Mouse (Mus musculus) bone marrow, adult 2 months (tissue): Measurements from ENCODE around the gene Fkbp4.

Experiments used
- CTCF ChIP-seq: fragments of 200-500 bp; IDR thresholded peaks from 2 replicates; pipeline ENCODE4 v1.5.1; 2011; ENCODE audit warnings: low read length, control low read depth; ENCODE audit not compliant: control insufficient read depth, insufficient read depth
- POLR2A ChIP-seq: fragments of 200-500 bp; IDR thresholded peaks from 2 replicates; pipeline ENCODE4 v1.6.1; 2011; ENCODE audit warnings: low read depth, mild to moderate bottlenecking, control low read depth, low read length, borderline replicate concordance; ENCODE audit not compliant: control insufficient read depth

DNA sequence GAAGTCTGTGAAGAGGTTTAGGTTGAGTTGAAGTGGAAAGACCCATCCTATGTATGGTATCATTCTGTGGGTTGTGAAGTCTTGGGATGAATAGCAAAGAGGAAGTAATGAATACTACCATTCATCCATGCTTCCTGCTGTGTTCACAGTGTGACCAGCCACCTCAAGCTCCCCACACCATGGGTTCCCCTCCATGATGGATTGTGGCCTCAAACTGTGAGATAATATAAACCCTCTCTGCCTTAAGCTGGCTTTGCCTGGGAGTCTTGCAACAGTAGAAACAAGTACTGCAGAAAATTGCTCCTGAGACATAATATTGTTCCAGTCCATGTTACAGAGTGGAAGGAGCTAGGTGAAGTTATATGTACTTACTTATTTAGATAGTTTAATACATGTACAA is 23.1 kb upstream of the Fkbp4 start:
- TF ChIP-seq POLR2A, result no peak
- TF ChIP-seq CTCF, result no peak
